Mouse (Mus musculus) kidney, adult 2 months (tissue): ENCODE data around the gene Mark2. TPM values are rescaled to one million over a fixed set of nuclear protein-coding genes. Genes with fewer than 3 reads are reported as not detected.

Experiments used
- DNase-seq: peaks from one replicate; pipeline ENCODE4 v3.0.0; 2021
- H3K27ac ChIP-seq: fragments of 200-500 bp; 2 replicates; pipeline ENCODE4 v1.5.1; 2012; ENCODE audit warnings: low read depth, low read length, control low read depth, inconsistent platforms; ENCODE audit not compliant: insufficient read depth
- H3K27me3 ChIP-seq: fragments of 200-500 bp; replicated peaks from 2 replicates; pipeline ENCODE4 v1.6.1; 2012; ENCODE audit warnings: mild to moderate bottlenecking, moderate library complexity, low read length, inconsistent platforms; ENCODE audit not compliant: control insufficient read depth, insufficient read depth
- H3K36me3 ChIP-seq: fragments of 200-500 bp; 2 replicates; pipeline ENCODE4 v1.6.1; 2012; ENCODE audit warnings: mild to moderate bottlenecking, moderate library complexity, low read length, inconsistent platforms; ENCODE audit not compliant: control insufficient read depth, insufficient read depth
- H3K4me1 ChIP-seq: fragments of 200-500 bp; 2 replicates; pipeline ENCODE4 v1.6.1; 2011; ENCODE audit warnings: low read length; ENCODE audit not compliant: control insufficient read depth, insufficient read depth
- H3K4me3 ChIP-seq: fragments of 200-500 bp; 2 replicates; pipeline ENCODE4 v1.5.1; 2011; ENCODE audit warnings: mild to moderate bottlenecking, low read depth, low read length, control low read depth; ENCODE audit not compliant: insufficient read depth
- CTCF ChIP-seq: fragments of 200-500 bp; conservative IDR thresholded peaks from 2 replicates; pipeline ENCODE4 v1.5.1; 2011; ENCODE audit warnings: low read depth, mild to moderate bottlenecking, control low read depth, low read length, moderate library complexity, mixed read lengths; ENCODE audit not compliant: insufficient read depth, insufficient read length
- POLR2A ChIP-seq: fragments of 200-500 bp; IDR thresholded peaks from one replicate; pipeline ENCODE4 v1.6.1; 2011; ENCODE audit warnings: low read depth, low read length, control low read depth
- WGBS: fragments of 180-500 bp; shearing (Covaris S2); methylation state at CpG from one replicate; pipeline ENCODE4 v1.1.7; 2018; 5-methylcytosine and 5-hydroxymethylcytosine counted together
- polyA plus RNA-seq: library from polyadenylated mRNA; depleted of rRNA; stranded (reverse); fragments of >200 nt; gene quantifications from 2 replicates; pipeline ENCODE4 v1.2.3, GENCODE M21; 2012

Mark2 gene
- polyA plus RNA-seq, 1 experiment, result 85.0 TPM

GRCm38 (mm10) chr19:7267091-7267741 lies 74.4 kb downstream of the Mark2 start, which contains the start of gene Rcor2:
Gene Rcor2, plus strand, starts transcription at chr19:7267325.
- H3K27me3 ChIP-seq, result no peaks in the 10 kb centered on the region
- no peak within 1 kb of the TSS; the same call in 1 of the 2 replicates for H3K27ac ChIP-seq
- peaks cover 6% of the 10 kb centered on the region; the same call in 1 of the 2 replicates for H3K4me1 ChIP-seq
- WGBS, result 13% methylated on average over 28 of the region's 28 CpGs
- no peaks in the 10 kb centered on the region for H3K36me3 ChIP-seq
- TF ChIP-seq POLR2A, result no peak
- TF ChIP-seq CTCF, result no peak
- peak; percentile 80 for DNase-seq
- H3K4me3 ChIP-seq, result peak within 1 kb of the TSS; percentile 70

DNA sequence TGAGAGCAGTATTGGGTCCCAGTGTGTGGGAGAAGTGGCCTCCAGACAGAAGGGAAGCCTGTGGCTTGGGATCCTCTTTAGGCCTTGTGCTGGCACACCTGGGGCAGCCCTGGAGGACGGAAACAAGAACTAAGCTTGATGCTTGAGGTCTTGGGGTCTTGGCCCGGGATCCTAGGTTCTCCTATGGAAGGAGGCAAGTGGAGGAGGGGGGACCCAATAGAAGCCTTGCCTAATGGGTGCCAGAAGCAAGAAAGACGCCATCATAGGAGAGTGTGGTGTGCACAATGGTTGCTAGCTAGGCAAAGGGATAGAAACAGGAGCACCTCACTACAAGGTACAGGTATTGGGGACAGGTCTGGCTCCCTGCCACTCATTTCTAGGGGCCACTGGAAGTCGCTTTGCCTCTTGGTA lies 75.2 kb downstream of the Mark2 start:
- no peak overlapping the region for H3K4me3 ChIP-seq
- no peak overlapping the region for H3K27ac ChIP-seq
- no peaks in the 10 kb centered on the region for H3K36me3 ChIP-seq
- TF ChIP-seq POLR2A (no peak), CTCF (no peak)
- 80% methylated on average over 4 of the region's 4 CpGs for WGBS
- no peak for DNase-seq
- no peaks in the 10 kb centered on the region for H3K27me3 ChIP-seq
- peaks cover 6% of the 10 kb centered on the region; the same call in 1 of the 2 replicates for H3K4me1 ChIP-seq

DNA sequence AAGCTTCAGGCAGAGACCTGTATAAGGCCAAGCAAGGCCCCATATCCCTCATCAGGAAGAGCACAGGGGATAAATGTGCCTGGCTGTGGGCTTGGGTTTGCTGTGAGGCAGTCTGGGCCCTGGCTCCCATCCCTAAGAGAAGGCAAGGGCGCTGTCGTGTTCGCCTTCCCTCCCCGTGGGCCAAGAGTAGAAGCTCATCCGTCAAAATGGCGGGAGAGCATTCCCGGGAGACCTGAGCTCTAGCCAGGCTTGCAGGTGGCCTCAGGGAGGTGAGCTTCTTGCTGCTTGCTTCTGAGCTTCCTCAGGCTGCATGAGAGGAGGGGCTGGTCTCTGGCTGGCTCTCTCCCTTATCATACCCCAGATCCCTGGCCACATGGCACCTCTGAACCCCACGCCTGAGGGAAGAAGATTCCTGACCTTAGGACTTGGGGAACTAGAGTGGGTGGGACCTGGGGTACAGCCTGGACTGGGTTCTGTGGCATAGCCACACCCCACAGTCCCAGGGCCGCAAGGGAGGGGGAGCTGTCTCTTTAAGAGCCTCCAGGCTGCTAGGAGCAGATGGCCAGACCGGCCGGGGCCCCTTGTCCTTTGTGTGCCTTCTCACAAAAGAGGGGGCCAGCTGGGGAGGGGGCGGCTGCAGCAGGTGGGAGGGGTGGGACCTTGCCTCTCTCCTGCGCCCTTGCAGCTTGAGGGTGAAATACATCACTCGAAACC lies 76.0 kb downstream of the Mark2 start:
- no peaks in the 10 kb centered on the region for H3K27me3 ChIP-seq
- TF ChIP-seq CTCF (no peak), POLR2A (no peak)
- no peak overlapping the region for H3K4me3 ChIP-seq
- H3K27ac ChIP-seq, result no peak overlapping the region
- WGBS, result 56% methylated on average over 14 of the region's 14 CpGs
- H3K36me3 ChIP-seq, result no peaks in the 10 kb centered on the region
- peaks cover 6% of the 10 kb centered on the region; the same call in 1 of the 2 replicates for H3K4me1 ChIP-seq
- DNase-seq, result no peak

GRCm38 (mm10) chr19:7264766-7265331 lies 76.8 kb downstream of the Mark2 start:
- Histone ChIP-seq H3K36me3 (no peaks in the 10 kb centered on the region), H3K4me3 (no peak overlapping the region), H3K27ac (no peak overlapping the region), H3K27me3 (no peaks in the 10 kb centered on the region), H3K4me1 (peaks cover 6% of the 10 kb centered on the region; the same call in 1 of the 2 replicates)
- WGBS, result 38% methylated on average over 6 of the region's 6 CpGs
- no peak for TF ChIP-seq CTCF
- TF ChIP-seq POLR2A, result no peak
- peak; percentile 58 for DNase-seq

DNA sequence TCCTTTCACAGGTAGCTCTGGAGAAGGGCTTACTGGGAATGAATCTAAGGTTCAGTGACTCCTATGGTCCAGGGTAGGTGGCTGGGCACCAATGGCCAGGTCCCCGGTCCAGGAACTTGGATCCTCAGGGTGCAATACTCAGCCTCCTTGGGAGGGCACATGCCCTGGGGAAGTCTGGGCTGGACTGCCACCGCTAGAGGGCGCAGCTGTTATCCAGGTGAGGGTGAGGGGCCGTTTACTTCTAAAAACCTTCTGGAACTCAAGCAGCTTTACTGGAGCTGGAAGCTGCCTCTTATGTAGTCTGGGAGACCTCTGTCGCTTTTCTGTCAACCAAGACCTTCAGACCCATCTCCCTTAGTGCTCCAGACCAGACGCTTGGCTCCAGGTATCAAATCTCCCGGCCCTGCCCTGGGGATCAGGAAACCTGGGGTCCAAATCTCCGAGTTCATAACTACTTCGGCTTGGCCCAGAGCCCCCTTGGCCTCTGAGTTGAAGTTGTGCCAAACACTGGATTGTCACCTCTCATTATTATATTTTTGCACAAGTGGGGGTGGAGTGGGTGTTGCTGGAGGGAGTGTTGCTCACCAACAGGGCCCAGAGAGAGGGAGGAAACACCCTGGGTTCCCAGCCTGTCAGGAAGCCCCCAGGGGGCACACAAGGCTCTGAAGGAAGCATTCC lies 77.4 kb downstream of the Mark2 start:
- Histone ChIP-seq H3K27me3 (no peaks in the 10 kb centered on the region), H3K4me1 (peaks cover 3% of the 10 kb centered on the region; the same call in 1 of the 2 replicates), H3K27ac (no peak overlapping the region), H3K36me3 (no peaks in the 10 kb centered on the region), H3K4me3 (no peak overlapping the region)
- WGBS, result 18% methylated on average over 9 of the region's 9 CpGs
- peak; percentile 88 for TF ChIP-seq CTCF
- no peak for TF ChIP-seq POLR2A
- DNase-seq, result peak; percentile 84

GRCm38 (mm10) chr19:7262592-7262991 lies 79.1 kb downstream of the Mark2 start:
- Histone ChIP-seq H3K36me3 (no peaks in the 10 kb centered on the region), H3K4me3 (no peak overlapping the region), H3K27ac (no peak overlapping the region), H3K27me3 (no peaks in the 10 kb centered on the region), H3K4me1 (no peaks in the 10 kb centered on the region)
- DNase-seq, result no peak
- no peak for TF ChIP-seq CTCF
- no peak for TF ChIP-seq POLR2A
- 97% methylated on average over 1 of the region's 1 CpGs for WGBS

GRCm38 (mm10) chr19:7261964-7262363 lies 79.7 kb downstream of the Mark2 start:
- no peak for DNase-seq
- Histone ChIP-seq H3K27ac (no peak overlapping the region), H3K4me3 (no peak overlapping the region), H3K27me3 (no peaks in the 10 kb centered on the region), H3K36me3 (no peaks in the 10 kb centered on the region), H3K4me1 (no peaks in the 10 kb centered on the region)
- TF ChIP-seq POLR2A, result no peak
- TF ChIP-seq CTCF, result no peak
- 95% methylated on average over 3 of the region's 3 CpGs for WGBS
